Comparison of ENCODE assay signal across 8 mouse cellular contexts in genomic region chr8:9975898-9976611, GRCm38 (mm10). TPM values are rescaled to one million over a fixed set of nuclear protein-coding genes. Genes with fewer than 3 reads are reported as not detected.
DNase-seq lines count a peak whose midpoint lies in the region; ATAC-seq and TF ChIP-seq lines count a peak whose summit lies in the region.

No protein-coding gene starts in this region.

- H3K4me3 ChIP-seq in gastrocnemius, adult 2 months: peak overlapping the region; percentile 83
- H3K4me3 ChIP-seq in hindbrain, postnatal 0 days (ENCODE audit: low read length): peak overlapping the region; percentile 64
- peak overlapping the region; percentile 55 for H3K4me3 ChIP-seq in left cerebral cortex, adult 2 months

- H3K27ac ChIP-seq in gastrocnemius, adult 2 months: peak overlapping the region; percentile 93
- H3K27ac ChIP-seq in hindbrain, postnatal 0 days: no peak overlapping the region
- H3K27ac ChIP-seq in left cerebral cortex, adult 2 months: peak overlapping the region; percentile 65

- H3K9ac ChIP-seq in hindbrain, postnatal 0 days (replicated peaks; ENCODE audit: low read length): peak overlapping the region; percentile 61

- intact Hi-C loops in gastrocnemius, adult 2 months (cut with DNase I): loop anchor here (2.0 to 10.0 kb wide), 3 partner anchors 69 to 427 kb away; no protein-coding TSS in a partner anchor
- intact Hi-C loops in left cerebral cortex, adult 2 months (cut with DNase I): loop anchor here (2.0 to 10.0 kb wide), 6 partner anchors 71 to 1579 kb away; partner anchors contain the start of genes Cars2 and Ing1

- H3K36me3 ChIP-seq in hindbrain, postnatal 0 days (ENCODE audit: insufficient read depth, low read length): peaks cover 25% of the 10 kb centered on the region

- ATAC-seq in common myeloid progenitor, adult 5-6 weeks (replicated peaks; ENCODE audit: low read depth, poor library complexity, severe bottlenecking): peak; percentile 83
- peak; percentile 96 for ATAC-seq in hindbrain, postnatal 0 days
- peak; percentile 84 for ATAC-seq in megakaryocyte, adult 5-6 weeks (ENCODE audit: poor library complexity, severe bottlenecking)

- peaks cover 13% of the 10 kb centered on the region for H3K4me1 ChIP-seq in hindbrain, postnatal 0 days (ENCODE audit: insufficient read depth, low read length)

- H3K27me3 ChIP-seq in hindbrain, postnatal 0 days (ENCODE audit: insufficient read depth, low read length): no peaks in the 10 kb centered on the region

- DNase-seq in ZHBTc4 (ENCODE audit: low read depth, low spot score): peak; percentile 99
- peak; percentile 100 for DNase-seq in gastrocnemius, adult 2 months
- peak; percentile 99 for DNase-seq in hindbrain, postnatal 0 days (ENCODE audit: low spot score)
- DNase-seq in left cerebral cortex, adult 2 months (ENCODE audit: extremely low spot score in 1 of 2, low spot score in 2 of 2): peak; percentile 99
- peak; percentile 97 to 99 for DNase-seq in right cerebral cortex, adult 2 months (ENCODE audit: low spot score in 2 of 2)
- peak; percentile 99 for DNase-seq in urinary bladder, postnatal 14 days (ENCODE audit: low spot score)

- peak overlapping the region; percentile 82 for H3K4me2 ChIP-seq in hindbrain, postnatal 0 days (ENCODE audit: low read depth, low read length)

- WGBS in hindbrain, postnatal 0 days: 1% methylated on average over 47 of the region's 47 CpGs

- no peaks in the 10 kb centered on the region for H3K9me3 ChIP-seq in hindbrain, postnatal 0 days (ENCODE audit: low read length)

- TF ChIP-seq CTCF in gastrocnemius, adult 2 months (IDR thresholded peaks at IDR 0.05): peak; percentile 87
- peak; percentile 67 for TF ChIP-seq CTCF in hindbrain, postnatal 0 days (IDR thresholded peaks at IDR 0.05; ENCODE audit: low read depth)
- peak; percentile 83 for TF ChIP-seq CTCF in left cerebral cortex, adult 2 months (IDR thresholded peaks at IDR 0.05)

RNA-seq across cellular contexts. Expression of gene Lig4, which starts 1.4 kb away (rescaled TPM):
- 0.19 and 2.5 TPM in 2 replicates for total RNA-seq in common myeloid progenitor, adult 5-6 weeks (2017)
- 1 to 10 TPM; 3.7 to 5.3 TPM for total RNA-seq in gastrocnemius, adult 2 months (2021)
- 3.3 and 4.0 TPM in 2 replicates for total RNA-seq in hindbrain, postnatal 0 days (2014; rRNA removed)
- polyA plus RNA-seq in hindbrain, postnatal 0 days (2015; fragmentation: Nextera tagmentation; extraction: Ambion mirVana): 5.7 and 6.1 TPM in 2 replicates
- total RNA-seq in left cerebral cortex, adult 2 months (2021): 10 to 100 TPM; 10.4 to 10.8 TPM
- total RNA-seq in megakaryocyte, adult 5-6 weeks (2015): 1.7 and 2.2 TPM in 2 replicates
- 1.0 and 1.1 TPM in 2 replicates for total RNA-seq in megakaryocyte, adult 5-6 weeks (2017)

RNA-seq across cellular contexts. Expression of gene Abhd13, which starts 1.5 kb away (rescaled TPM):
- 12.8 and 14.5 TPM in 2 replicates for total RNA-seq in common myeloid progenitor, adult 5-6 weeks (2017)
- total RNA-seq in gastrocnemius, adult 2 months (2021): 1 to 10 TPM; 6.9 to 8.2 TPM
- total RNA-seq in hindbrain, postnatal 0 days (2014; rRNA removed): 21.3 and 24.5 TPM in 2 replicates
- polyA plus RNA-seq in hindbrain, postnatal 0 days (2015; fragmentation: Nextera tagmentation; extraction: Ambion mirVana): 13.1 and 13.4 TPM in 2 replicates
- 10 to 100 TPM; 27.6 to 29.6 TPM for total RNA-seq in left cerebral cortex, adult 2 months (2021)
- 15.2 and 15.8 TPM in 2 replicates for total RNA-seq in megakaryocyte, adult 5-6 weeks (2015)
- total RNA-seq in megakaryocyte, adult 5-6 weeks (2017): 18.0 and 20.5 TPM in 2 replicates

RNA-seq across cellular contexts. Expression of gene Tnfsf13b, which starts 30.2 kb away (rescaled TPM):
- 0.68 TPM in 1 of 2 replicates, not detected in the other for total RNA-seq in common myeloid progenitor, adult 5-6 weeks (2017)
- 1 to 10 TPM in 1 of 2 experiments, under 1 TPM in 1; 0.67 to 1.0 TPM for total RNA-seq in gastrocnemius, adult 2 months (2021)
- 0.14 and 0.47 TPM in 2 replicates for total RNA-seq in hindbrain, postnatal 0 days (2014; rRNA removed)
- polyA plus RNA-seq in hindbrain, postnatal 0 days (2015; fragmentation: Nextera tagmentation; extraction: Ambion mirVana): 0.93 and 1.2 TPM in 2 replicates
- 1 to 10 TPM; 2.0 to 3.4 TPM for total RNA-seq in left cerebral cortex, adult 2 months (2021)
- 23.1 and 26.8 TPM in 2 replicates for total RNA-seq in megakaryocyte, adult 5-6 weeks (2015)
- 6.2 and 9.1 TPM in 2 replicates for total RNA-seq in megakaryocyte, adult 5-6 weeks (2017)
